Mouse (Mus musculus) layer of hippocampus, adult 9-10 months (tissue): Measurements from ENCODE around the gene Orai1.
A peak's percentile ranks its signal among the peaks of the same experiment; 100 is the strongest.

Source experiments
- DNase-seq: peaks from one replicate; pipeline ENCODE4 v3.0.0; 2022; ENCODE audit warnings: low spot score

Orai1 gene

GRCm38 (mm10) chr5:123068115-123068514 lies 53.2 kb downstream of the Orai1 start, which contains the start of gene Tmem120b:
Tmem120b (plus strand) TSS chr5:123068415.
- DNase-seq: no peak

GRCm38 (mm10) chr5:123068714-123069113 lies 53.8 kb downstream of the Orai1 start:
- no peak for DNase-seq

GRCm38 (mm10) chr5:123075576-123076418 lies 60.9 kb downstream of the Orai1 start:
- DNase-seq: peak; percentile 50

- no peak for DNase-seq
These were observed 61.8 kb downstream of the Orai1 start for GRCm38 (mm10) chr5:123076419-123077281.

GRCm38 (mm10) chr5:123079568-123079967 lies 64.7 kb downstream of the Orai1 start:
- DNase-seq: no peak

GRCm38 (mm10) chr5:123080041-123080440 lies 65.2 kb downstream of the Orai1 start:
- DNase-seq: no peak
